Mouse (Mus musculus) heart, postnatal 0 days (tissue): Measurements from ENCODE around the gene Lamtor2. TPM values are rescaled to one million over a fixed set of nuclear protein-coding genes. Genes with fewer than 3 reads are reported as not detected.

Source experiments
- ATAC-seq: fragments of 200-750 bp; cut with Nextera tagmentation; 2 replicates; pipeline ENCODE4 v1.8.0; 2017; ENCODE audit warnings: low read depth, moderate number of reproducible peaks, moderate library complexity; ENCODE audit not compliant: insufficient read depth
- DNase-seq: peaks from one replicate; pipeline ENCODE4 v3.0.0-alpha.2; 2016; ENCODE audit warnings: low spot score
- H3K27ac ChIP-seq: fragments of 300-500 bp; sonication (generic); 2 replicates; pipeline ENCODE4 v1.5.1; 2014; ENCODE audit warnings: low read depth, mild to moderate bottlenecking
- H3K27me3 ChIP-seq: fragments of 300-500 bp; sonication (generic); 2 replicates; pipeline ENCODE4 v1.6.1; 2014; ENCODE audit warnings: low read length, mixed read lengths; ENCODE audit not compliant: control insufficient read depth, insufficient read depth
- H3K36me3 ChIP-seq: fragments of 300-500 bp; sonication (generic); replicated peaks from 2 replicates; pipeline ENCODE4 v1.6.1; 2014; ENCODE audit warnings: low read length, mixed read lengths; ENCODE audit not compliant: control insufficient read depth, insufficient read depth
- H3K4me1 ChIP-seq: fragments of 300-500 bp; sonication (generic); 2 replicates; pipeline ENCODE4 v1.6.1; 2014; ENCODE audit warnings: antibody characterized with exemption; ENCODE audit not compliant: control insufficient read depth, insufficient read depth
- H3K4me2 ChIP-seq: fragments of 300-500 bp; sonication (generic); 2 replicates; pipeline ENCODE4 v1.6.1; 2014; ENCODE audit warnings: low read depth, mild to moderate bottlenecking, low read length, moderate library complexity
- H3K4me3 ChIP-seq: fragments of 300-500 bp; sonication (generic); 2 replicates; pipeline ENCODE4 v1.5.1; 2014; ENCODE audit warnings: low read depth, low read length
- H3K9ac ChIP-seq: fragments of 300-500 bp; sonication (generic); replicated peaks from 2 replicates; pipeline ENCODE4 v1.6.1; 2014; ENCODE audit warnings: low read depth, low read length, mixed read lengths
- H3K9me3 ChIP-seq: fragments of 300-500 bp; sonication (generic); replicated peaks from 2 replicates; pipeline ENCODE4 v1.6.1; 2016; ENCODE audit warnings: low read length; ENCODE audit not compliant: control insufficient read depth
- CTCF ChIP-seq: IDR thresholded peaks from 2 replicates; pipeline ENCODE4 v1.5.1; 2016; ENCODE audit warnings: antibody characterized with exemption, control low read depth, low read depth
- EP300 ChIP-seq: IDR thresholded peaks from 2 replicates; pipeline ENCODE4 v1.6.1; 2016; ENCODE audit warnings: antibody characterized with exemption, low read depth
- WGBS: fragments of 180-500 bp; shearing (Covaris S2); extraction: QIAGEN DNeasy Blood & Tissue Kit; methylation state at CpG from one replicate; pipeline ENCODE4 v1.1.7; 2014; 5-methylcytosine and 5-hydroxymethylcytosine counted together
- polyA plus RNA-seq: library from polyadenylated mRNA; unstranded; fragments of >200 nt; fragmentation: Nextera tagmentation; extraction: Ambion mirVana; gene quantifications from 2 replicates; pipeline ENCODE4 v1.2.1, GENCODE M21; 2015
- total RNA-seq: library from RNA; depleted of rRNA; stranded (reverse); fragments of >200 nt; gene quantifications from 2 replicates; pipeline ENCODE4 v1.2.3, GENCODE M21; 2014; ENCODE audit warnings: low replicate concordance

Gene Lamtor2
- total and polyA plus RNA-seq, 2 experiments from 2014 or later: 3.6 to 131 TPM

GRCm38 (mm10) chr3:88536103-88536930 lies 16.6 kb downstream of the Lamtor2 start:
- WGBS: 11% methylated on average over 64 of the region's 64 CpGs
- Histone ChIP-seq H3K36me3 (0 out of 2 replicates have a peak, but pooled peaks cover 3% of the 10 kb centered on the region), H3K9me3 (no peaks in the 10 kb centered on the region), H3K27ac (peak overlapping the region; percentile 22; the same call in 1 of the 2 replicates), H3K27me3 (no peaks in the 10 kb centered on the region), H3K4me3 (peak overlapping the region; percentile 45), H3K9ac (peak overlapping the region; percentile 30), H3K4me2 (peak overlapping the region; percentile 72), H3K4me1 (peaks cover 34% of the 10 kb centered on the region)
- peak; percentile 70 for DNase-seq
- no peak for TF ChIP-seq CTCF
- TF ChIP-seq EP300: no peak
- peak; percentile 55 for ATAC-seq

GRCm38 (mm10) chr3:88535527-88535926 lies 17.3 kb downstream of the Lamtor2 start:
- WGBS: 89% methylated on average over 4 of the region's 4 CpGs
- Histone ChIP-seq H3K36me3 (0 out of 2 replicates have a peak, but pooled peaks cover 3% of the 10 kb centered on the region), H3K27me3 (no peaks in the 10 kb centered on the region), H3K4me1 (peaks cover 33% of the 10 kb centered on the region), H3K9me3 (no peaks in the 10 kb centered on the region), H3K4me3 (no peak overlapping the region), H3K27ac (no peak overlapping the region), H3K4me2 (no peak overlapping the region), H3K9ac (no peak overlapping the region)
- ATAC-seq: no peak
- no peak for TF ChIP-seq CTCF
- DNase-seq: no peak

- Histone ChIP-seq H3K9ac (no peak overlapping the region), H3K27me3 (no peaks in the 10 kb centered on the region), H3K27ac (no peak overlapping the region), H3K4me2 (no peak overlapping the region), H3K36me3 (0 out of 2 replicates have a peak, but pooled peaks cover 3% of the 10 kb centered on the region), H3K9me3 (no peaks in the 10 kb centered on the region), H3K4me1 (peaks cover 32% of the 10 kb centered on the region), H3K4me3 (no peak overlapping the region)
- no peak for ATAC-seq
- 47% methylated on average over 3 of the region's 3 CpGs for WGBS
- DNase-seq: no peak
- no peak for TF ChIP-seq CTCF
- no peak for TF ChIP-seq EP300
Observed at GRCm38 (mm10) chr3:88535005-88535404, 17.9 kb downstream of the Lamtor2 start.

GRCm38 (mm10) chr3:88533706-88534105 lies 19.2 kb downstream of the Lamtor2 start:
- ATAC-seq: no peak
- 0 out of 2 replicates have a peak overlapping the region, but pooled peaks have one; percentile 72 for H3K9ac ChIP-seq

GRCm38 (mm10) chr3:88532689-88533511 lies 20.0 kb downstream of the Lamtor2 start:
- peak overlapping the region; percentile 76 for H3K27ac ChIP-seq
- TF ChIP-seq CTCF (no peak), EP300 (no peak)
- H3K4me1 ChIP-seq: peaks cover 41% of the 10 kb centered on the region
- WGBS: 1% methylated on average over 35 of the region's 40 CpGs
- H3K4me3 ChIP-seq: peak overlapping the region; percentile 90
- DNase-seq (no peak), ATAC-seq (no peak)
- no peaks in the 10 kb centered on the region for H3K9me3 ChIP-seq
- H3K4me2 ChIP-seq: peak overlapping the region; percentile 99
- no peaks in the 10 kb centered on the region for H3K27me3 ChIP-seq
- H3K9ac ChIP-seq: peak overlapping the region; percentile 72
- 0 out of 2 replicates have a peak, but pooled peaks cover 1% of the 10 kb centered on the region for H3K36me3 ChIP-seq

More at GRCm38 (mm10) chr3:88533706-88534105, 19.2 kb downstream of the Lamtor2 start:
- DNase-seq: no peak
- peak overlapping the region; percentile 99 for H3K4me2 ChIP-seq
- H3K9me3 ChIP-seq: no peaks in the 10 kb centered on the region
- H3K27me3 ChIP-seq: no peaks in the 10 kb centered on the region
- H3K4me1 ChIP-seq: peaks cover 41% of the 10 kb centered on the region
- H3K4me3 ChIP-seq: peak overlapping the region; percentile 90
- no peak overlapping the region for H3K27ac ChIP-seq
- TF ChIP-seq EP300: no peak
- no peak for TF ChIP-seq CTCF
- WGBS: 21% methylated on average over 5 of the region's 5 CpGs
- H3K36me3 ChIP-seq: 0 out of 2 replicates have a peak, but pooled peaks cover 3% of the 10 kb centered on the region
